ENCODE assay signal across 8 mouse cellular contexts in the genomic region with DNA sequence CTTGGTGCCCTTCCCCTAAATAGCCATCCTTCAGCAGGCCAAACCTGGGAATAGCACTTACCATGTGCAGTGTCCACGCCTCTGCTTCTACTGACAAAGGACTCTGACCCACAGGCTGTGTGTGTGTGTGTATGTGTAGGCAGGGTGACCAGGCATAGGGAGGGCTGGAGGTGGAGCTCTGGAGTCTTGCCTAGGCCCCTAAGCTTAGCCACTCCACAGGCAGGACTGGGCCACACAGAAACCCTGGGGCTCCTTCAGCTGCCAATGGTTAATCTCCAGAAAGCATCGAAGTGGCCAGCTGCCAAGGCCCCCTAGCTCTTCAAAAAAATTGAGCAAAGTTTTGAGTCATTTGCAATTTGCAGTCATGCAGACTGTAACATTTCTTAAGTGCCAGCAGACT. TPM values are rescaled to one million over a fixed set of nuclear protein-coding genes. Genes with fewer than 3 reads are reported as not detected.
DNase-seq lines count a peak whose midpoint lies in the region; ATAC-seq lines count a peak whose summit lies in the region.

No protein-coding gene starts in this region.

- 0 out of 2 replicates have a peak, but pooled peaks have one; percentile 50 for ATAC-seq in embryonic facial prominence, embryonic 11.5 days (replicated peaks; ENCODE audit: insufficient number of reproducible peaks, low FRiP score, low TSS enrichment, low read depth)
- peak; percentile 84 for ATAC-seq in liver, embryonic 15.5 days (ENCODE audit: insufficient read depth)

- H3K4me2 ChIP-seq in embryonic facial prominence, embryonic 11.5 days (ENCODE audit: low read depth, low read length): no peak overlapping the region
- H3K4me2 ChIP-seq in liver, embryonic 15.5 days: peak overlapping the region; percentile 65

- no peak overlapping the region for H3K27ac ChIP-seq in embryonic facial prominence, embryonic 11.5 days (replicated peaks; ENCODE audit: low read depth, low read length)
- no peak overlapping the region for H3K27ac ChIP-seq in embryonic facial prominence, embryonic 10.5 days (replicated peaks)
- peak overlapping the region; percentile 91 for H3K27ac ChIP-seq in liver, embryonic 15.5 days (replicated peaks)

- H3K36me3 ChIP-seq in embryonic facial prominence, embryonic 11.5 days (replicated peaks; ENCODE audit: control insufficient read depth, insufficient read depth, low read depth, low read length): no peaks in the 10 kb centered on the region
- no peaks in the 10 kb centered on the region for H3K36me3 ChIP-seq in embryonic facial prominence, embryonic 10.5 days (replicated peaks)
- H3K36me3 ChIP-seq in liver, embryonic 15.5 days (replicated peaks): peaks cover 8% of the 10 kb centered on the region

- H3K9me3 ChIP-seq in embryonic facial prominence, embryonic 11.5 days (replicated peaks; ENCODE audit: control insufficient read depth, low read length): no peaks in the 10 kb centered on the region
- H3K9me3 ChIP-seq in embryonic facial prominence, embryonic 10.5 days: no peaks in the 10 kb centered on the region
- no peaks in the 10 kb centered on the region for H3K9me3 ChIP-seq in liver, embryonic 15.5 days (replicated peaks)

- H3K4me1 ChIP-seq in embryonic facial prominence, embryonic 11.5 days (ENCODE audit: control insufficient read depth, insufficient read depth, low read length): 0 out of 2 replicates have a peak, but pooled peaks cover 3% of the 10 kb centered on the region
- H3K4me1 ChIP-seq in embryonic facial prominence, embryonic 10.5 days: peaks cover 37% of the 10 kb centered on the region
- peaks cover 93% of the 10 kb centered on the region for H3K4me1 ChIP-seq in liver, embryonic 15.5 days (replicated peaks)

- no peak overlapping the region for H3K9ac ChIP-seq in embryonic facial prominence, embryonic 11.5 days (replicated peaks; ENCODE audit: low read length)
- H3K9ac ChIP-seq in liver, embryonic 15.5 days: peak overlapping the region; percentile 52

- 59% methylated on average over 2 of the region's 2 CpGs for WGBS in embryonic facial prominence, embryonic 11.5 days
- 59% methylated on average over 2 of the region's 2 CpGs for WGBS in embryonic facial prominence, embryonic 10.5 days
- 47% methylated on average over 2 of the region's 2 CpGs for WGBS in liver, embryonic 15.5 days (ENCODE audit: insufficient replicate concordance)

- no peak for DNase-seq in embryonic facial prominence, embryonic 11.5 days (ENCODE audit: low spot score)
- DNase-seq in embryonic facial prominence, embryonic 10.5 days (ENCODE audit: low spot score): no peak
- DNase-seq in urinary bladder, postnatal 14 days (ENCODE audit: low spot score): peak; percentile 28
- DNase-seq in urinary bladder, adult 2 months (ENCODE audit: low spot score): no peak
- DNase-seq in gastrocnemius, postnatal 10 days: no peak
- DNase-seq in left cerebral cortex, adult 18-20 months (ENCODE audit: low spot score in 2 of 2): no peak
- DNase-seq in thymus, adult 18-20 months: no peak

- H3K27me3 ChIP-seq in embryonic facial prominence, embryonic 11.5 days (ENCODE audit: control insufficient read depth, insufficient read depth, low read length): no peaks in the 10 kb centered on the region
- H3K27me3 ChIP-seq in embryonic facial prominence, embryonic 10.5 days (replicated peaks; ENCODE audit: low read depth, poor library complexity, severe bottlenecking): peaks cover 18% of the 10 kb centered on the region
- no peaks in the 10 kb centered on the region for H3K27me3 ChIP-seq in liver, embryonic 15.5 days

- no peak overlapping the region for H3K4me3 ChIP-seq in embryonic facial prominence, embryonic 11.5 days (ENCODE audit: low read depth, low read length)
- H3K4me3 ChIP-seq in embryonic facial prominence, embryonic 10.5 days: no peak overlapping the region
- H3K4me3 ChIP-seq in liver, embryonic 15.5 days (replicated peaks): peak overlapping the region; percentile 46

RNA-seq across cellular contexts. Expression of gene Fam213a, which starts 5.5 kb away (rescaled TPM):
- polyA plus RNA-seq in embryonic facial prominence, embryonic 11.5 days (2014; fragmentation: Nextera tagmentation; extraction: Ambion mirVana): 33.1 and 42.1 TPM in 2 replicates
- 36.6 and 40.1 TPM in 2 replicates for polyA plus RNA-seq in embryonic facial prominence, embryonic 10.5 days (2016; fragmentation: Nextera tagmentation; extraction: Ambion mirVana)
- 52.2 and 61.9 TPM in 2 replicates for polyA plus RNA-seq in urinary bladder, adult 2 months (2012; rRNA removed)
- 69.5 and 77.2 TPM in 2 replicates for polyA plus RNA-seq in liver, embryonic 15.5 days (2015; fragmentation: Nextera tagmentation; extraction: Ambion mirVana)
- 10 to 100 TPM in 1 of 2 experiments, 1 to 10 TPM in 1; 7.2 to 11.0 TPM for total RNA-seq in gastrocnemius, postnatal 10 days (2021)
- 100 to 1,000 TPM; 128 to 132 TPM for total RNA-seq in left cerebral cortex, adult 18-20 months (2021)

RNA-seq across cellular contexts. Expression of gene Tspan14, which starts 41.5 kb away (rescaled TPM):
- polyA plus RNA-seq in embryonic facial prominence, embryonic 11.5 days (2014; fragmentation: Nextera tagmentation; extraction: Ambion mirVana): 92.5 and 95.0 TPM in 2 replicates
- polyA plus RNA-seq in embryonic facial prominence, embryonic 10.5 days (2016; fragmentation: Nextera tagmentation; extraction: Ambion mirVana): 88.1 and 92.5 TPM in 2 replicates
- 55.9 and 58.9 TPM in 2 replicates for polyA plus RNA-seq in urinary bladder, adult 2 months (2012; rRNA removed)
- polyA plus RNA-seq in liver, embryonic 15.5 days (2015; fragmentation: Nextera tagmentation; extraction: Ambion mirVana): 28.8 and 34.6 TPM in 2 replicates
- 10 to 100 TPM; 17.2 to 19.1 TPM for total RNA-seq in gastrocnemius, postnatal 10 days (2021)
- 10 to 100 TPM; 41.8 to 45.3 TPM for total RNA-seq in left cerebral cortex, adult 18-20 months (2021)
